Mouse (Mus musculus) hindbrain, embryonic 16.5 days (tissue): Measurements from ENCODE around the gene Gse1. TPM values are rescaled to one million over a fixed set of nuclear protein-coding genes. Genes with fewer than 3 reads are reported as not detected.

Experiments
- ATAC-seq: fragments of 200-750 bp; cut with Nextera tagmentation; 2 replicates; pipeline ENCODE4 v1.8.0; 2017; ENCODE audit warnings: moderate TSS enrichment, moderate library complexity
- H3K27ac ChIP-seq: fragments of 300-500 bp; sonication (generic); 2 replicates; pipeline ENCODE4 v1.5.1; 2014; ENCODE audit warnings: low read depth, mild to moderate bottlenecking, control low read depth, low read length, moderate library complexity
- H3K27me3 ChIP-seq: fragments of 300-500 bp; sonication (generic); replicated peaks from 2 replicates; pipeline ENCODE4 v1.6.1; 2014; ENCODE audit warnings: low read length; ENCODE audit not compliant: control insufficient read depth, insufficient read depth
- H3K36me3 ChIP-seq: fragments of 300-500 bp; sonication (generic); 2 replicates; pipeline ENCODE4 v1.6.1; 2014; ENCODE audit warnings: mild to moderate bottlenecking, low read length, moderate library complexity, mixed read lengths; ENCODE audit not compliant: control insufficient read depth, insufficient read depth
- H3K4me1 ChIP-seq: fragments of 300-500 bp; sonication (generic); 2 replicates; pipeline ENCODE4 v1.6.1; 2014; ENCODE audit warnings: low read depth, low read length; ENCODE audit not compliant: control insufficient read depth, insufficient read depth
- H3K4me2 ChIP-seq: fragments of 300-500 bp; sonication (generic); 2 replicates; pipeline ENCODE4 v1.6.1; 2014; ENCODE audit warnings: mild to moderate bottlenecking, low read length, control low read depth, moderate library complexity
- H3K4me3 ChIP-seq: fragments of 300-500 bp; sonication (generic); 2 replicates; pipeline ENCODE4 v1.5.1; 2014; ENCODE audit warnings: mild to moderate bottlenecking, low read length, control low read depth, moderate library complexity
- H3K9ac ChIP-seq: fragments of 300-500 bp; sonication (generic); 2 replicates; pipeline ENCODE4 v1.6.1; 2014; ENCODE audit warnings: low read depth, mild to moderate bottlenecking, control low read depth, low read length, moderate library complexity
- H3K9me3 ChIP-seq: fragments of 300-500 bp; sonication (generic); 2 replicates; pipeline ENCODE4 v1.6.1; 2014; ENCODE audit warnings: mild to moderate bottlenecking, low read length, moderate library complexity; ENCODE audit not compliant: control insufficient read depth
- WGBS: fragments of 180-500 bp; shearing (Covaris S2); extraction: QIAGEN DNeasy Blood & Tissue Kit; methylation state at CpG from one replicate; pipeline ENCODE4 v1.1.7; 2014; 5-methylcytosine and 5-hydroxymethylcytosine counted together
- polyA plus RNA-seq: library from polyadenylated mRNA; unstranded; fragments of >200 nt; fragmentation: Nextera tagmentation; extraction: Ambion mirVana; gene quantifications from 2 replicates; pipeline ENCODE4 v1.2.1, GENCODE M21; 2015

Gene Gse1
- polyA plus RNA-seq: 10.7 and 14.8 TPM in 2 replicates

GRCm38 (mm10) chr8:120227891-120228591 is at the start of gene Gse1:
Gse1 (plus strand) TSS chr8:120228456.
- H3K27me3 ChIP-seq: no peaks in the 10 kb centered on the region; the same call in 1 of the 2 replicates

GRCm38 (mm10) chr8:120179027-120179431 is 49.2 kb upstream of the Gse1 start:
- H3K36me3 ChIP-seq: no peaks in the 10 kb centered on the region
- no peaks in the 10 kb centered on the region for H3K9me3 ChIP-seq
- peaks cover 29% of the 10 kb centered on the region for H3K4me1 ChIP-seq
- under 1% methylated on average over 10 of the region's 10 CpGs for WGBS
- peak overlapping the region; percentile 46 for H3K4me2 ChIP-seq
- H3K27me3 ChIP-seq: no peaks in the 10 kb centered on the region
- H3K9ac ChIP-seq: no peak overlapping the region
- H3K27ac ChIP-seq: no peak overlapping the region
- no peak overlapping the region for H3K4me3 ChIP-seq
- peak; percentile 80 for ATAC-seq

More at GRCm38 (mm10) chr8:120227891-120228591, at the start of gene Gse1:
- H3K4me1 ChIP-seq: peaks cover 49% of the 10 kb centered on the region
- H3K27ac ChIP-seq: peak within 1 kb of the TSS; percentile 76
- WGBS: 1% methylated on average over 45 of the region's 52 CpGs
- no peaks in the 10 kb centered on the region for H3K36me3 ChIP-seq
- peak within 1 kb of the TSS; percentile 91 for H3K4me2 ChIP-seq
- H3K9me3 ChIP-seq: no peaks in the 10 kb centered on the region
- peak within 1 kb of the TSS; percentile 76 for H3K9ac ChIP-seq
- peak within 1 kb of the TSS; percentile 72 for H3K4me3 ChIP-seq
- peak; percentile 78 for ATAC-seq

GRCm38 (mm10) chr8:120180445-120180970 is 47.7 kb upstream of the Gse1 start:
- no peak overlapping the region for H3K27ac ChIP-seq
- WGBS: 27% methylated on average over 7 of the region's 7 CpGs
- H3K9ac ChIP-seq: peak overlapping the region; percentile 22; the same call in 1 of the 2 replicates

GRCm38 (mm10) chr8:120181274-120181673 is 47.0 kb upstream of the Gse1 start:
- H3K4me2 ChIP-seq: no peak overlapping the region
- H3K4me1 ChIP-seq: peaks cover 44% of the 10 kb centered on the region
- WGBS: 91% methylated on average over 5 of the region's 5 CpGs
- H3K36me3 ChIP-seq: no peaks in the 10 kb centered on the region
- H3K4me3 ChIP-seq: no peak overlapping the region
- no peaks in the 10 kb centered on the region for H3K9me3 ChIP-seq
- no peaks in the 10 kb centered on the region for H3K27me3 ChIP-seq
- H3K27ac ChIP-seq: no peak overlapping the region
- no peak overlapping the region for H3K9ac ChIP-seq
- no peak for ATAC-seq

More at GRCm38 (mm10) chr8:120180445-120180970, 47.7 kb upstream of the Gse1 start:
- H3K36me3 ChIP-seq: no peaks in the 10 kb centered on the region
- H3K4me3 ChIP-seq: no peak overlapping the region
- H3K9me3 ChIP-seq: no peaks in the 10 kb centered on the region
- no peak for ATAC-seq
- no peak overlapping the region for H3K4me2 ChIP-seq
- peaks cover 40% of the 10 kb centered on the region for H3K4me1 ChIP-seq
- no peaks in the 10 kb centered on the region for H3K27me3 ChIP-seq

- ATAC-seq: no peak
- no peaks in the 10 kb centered on the region for H3K9me3 ChIP-seq
- H3K27me3 ChIP-seq: no peaks in the 10 kb centered on the region
- H3K4me2 ChIP-seq: no peak overlapping the region
- H3K4me1 ChIP-seq: peaks cover 44% of the 10 kb centered on the region
- H3K4me3 ChIP-seq: no peak overlapping the region
- H3K36me3 ChIP-seq: no peaks in the 10 kb centered on the region
- WGBS: 79% methylated on average over 4 of the region's 4 CpGs
- H3K27ac ChIP-seq: no peak overlapping the region
- H3K9ac ChIP-seq: no peak overlapping the region
Observed at GRCm38 (mm10) chr8:120181861-120182414, 46.3 kb upstream of the Gse1 start.

- no peak overlapping the region for H3K9ac ChIP-seq
- H3K27ac ChIP-seq: no peak overlapping the region
- H3K9me3 ChIP-seq: no peaks in the 10 kb centered on the region
- no peak overlapping the region for H3K4me3 ChIP-seq
- 35% methylated on average over 9 of the region's 9 CpGs for WGBS
- no peak for ATAC-seq
- H3K4me1 ChIP-seq: peaks cover 30% of the 10 kb centered on the region
- H3K27me3 ChIP-seq: no peaks in the 10 kb centered on the region
- H3K36me3 ChIP-seq: no peaks in the 10 kb centered on the region
- H3K4me2 ChIP-seq: no peak overlapping the region
Observed at GRCm38 (mm10) chr8:120184366-120184765, 43.9 kb upstream of the Gse1 start.

- WGBS: 10% methylated on average over 16 of the region's 17 CpGs
- H3K4me1 ChIP-seq: peaks cover 28% of the 10 kb centered on the region
- no peaks in the 10 kb centered on the region for H3K27me3 ChIP-seq
- peak; percentile 53; the same call in 1 of the 2 replicates for ATAC-seq
- H3K27ac ChIP-seq: peak overlapping the region; percentile 67
- H3K9ac ChIP-seq: peak overlapping the region; percentile 59
- no peak overlapping the region for H3K4me3 ChIP-seq
- no peaks in the 10 kb centered on the region for H3K36me3 ChIP-seq
- H3K9me3 ChIP-seq: no peaks in the 10 kb centered on the region
- peak overlapping the region; percentile 44 for H3K4me2 ChIP-seq
Observed at GRCm38 (mm10) chr8:120184850-120185792, 43.1 kb upstream of the Gse1 start.

GRCm38 (mm10) chr8:120186454-120186853 is 41.8 kb upstream of the Gse1 start:
- ATAC-seq: peak; percentile 38; the same call in 1 of the 2 replicates
- no peak overlapping the region for H3K27ac ChIP-seq

More at GRCm38 (mm10) chr8:120186454-120186853, 41.8 kb upstream of the Gse1 start:
- Histone ChIP-seq H3K4me2 (no peak overlapping the region), H3K9ac (no peak overlapping the region), H3K4me1 (peaks cover 32% of the 10 kb centered on the region), H3K27me3 (no peaks in the 10 kb centered on the region), H3K9me3 (no peaks in the 10 kb centered on the region), H3K4me3 (no peak overlapping the region), H3K36me3 (no peaks in the 10 kb centered on the region)
- 39% methylated on average over 8 of the region's 8 CpGs for WGBS
